Mouse (Mus musculus) liver, adult 2 months (tissue): ENCODE measurements around the gene Mrps27. TPM values are rescaled to one million over a fixed set of nuclear protein-coding genes. Genes with fewer than 3 reads are reported as not detected.

ENCODE experiments used
- DNase-seq: peaks from one replicate; pipeline ENCODE4 v3.0.0-alpha.2; 2011; ENCODE audit warnings: low read depth, low spot score; ENCODE audit errors: extremely low read depth
- H3K27ac ChIP-seq: fragments of 200-500 bp; replicated peaks from 2 replicates; pipeline ENCODE4 v1.5.1; 2012; ENCODE audit warnings: low read depth, mild to moderate bottlenecking, control low read depth, inconsistent platforms, low read length; ENCODE audit not compliant: insufficient read depth
- H3K27me3 ChIP-seq: fragments of 200-500 bp; 2 replicates; pipeline ENCODE4 v1.6.1; 2012; ENCODE audit warnings: mild to moderate bottlenecking, moderate library complexity, low read length, inconsistent platforms; ENCODE audit not compliant: control insufficient read depth, insufficient read depth
- H3K36me3 ChIP-seq: fragments of 200-500 bp; 2 replicates; pipeline ENCODE4 v1.6.1; 2012; ENCODE audit warnings: low read length, inconsistent platforms; ENCODE audit not compliant: control insufficient read depth, insufficient read depth
- H3K4me1 ChIP-seq: fragments of 200-500 bp; 2 replicates; pipeline ENCODE4 v1.6.1; 2011; ENCODE audit warnings: low read length; ENCODE audit not compliant: control insufficient read depth, insufficient read depth
- H3K4me3 ChIP-seq: fragments of 200-500 bp; 2 replicates; pipeline ENCODE4 v1.5.1; 2011; ENCODE audit warnings: low read depth, mild to moderate bottlenecking, control low read depth, low read length, moderate library complexity; ENCODE audit not compliant: insufficient read depth
- H3K79me2 ChIP-seq: fragments of 200-500 bp; 2 replicates; pipeline ENCODE4 v1.6.1; 2012; ENCODE audit warnings: inconsistent platforms, mild to moderate bottlenecking, low read length, moderate library complexity; ENCODE audit not compliant: control insufficient read depth, insufficient read depth
- H3K9ac ChIP-seq: fragments of 200-500 bp; 2 replicates; pipeline ENCODE4 v1.6.1; 2012; ENCODE audit warnings: low read depth, mild to moderate bottlenecking, control low read depth, inconsistent platforms, low read length
- CTCF ChIP-seq: fragments of 200-500 bp; IDR thresholded peaks from 2 replicates; pipeline ENCODE4 v1.5.1; 2011; ENCODE audit warnings: low read depth, low read length, control low read depth
- POLR2A ChIP-seq: fragments of 200-500 bp; IDR thresholded peaks from 2 replicates; pipeline ENCODE4 v1.6.1; 2011; ENCODE audit warnings: low read length, control low read depth; ENCODE audit not compliant: insufficient read depth; ENCODE audit errors: extremely low read depth
- WGBS: fragments of 180-500 bp; shearing (Covaris S2); methylation state at CpG from one replicate; pipeline ENCODE4 v1.1.7; 2018; 5-methylcytosine and 5-hydroxymethylcytosine counted together
- polyA plus RNA-seq: library from polyadenylated mRNA; depleted of rRNA; stranded (reverse); fragments of >200 nt; gene quantifications from 2 replicates; pipeline ENCODE4 v1.2.3, GENCODE M21; 2012
- total RNA-seq: library from RNA; depleted of rRNA; stranded (reverse); fragments of >200 nt; gene quantifications from 2 replicates; pipeline ENCODE4 v1.2.3, GENCODE M21; 2014

Mrps27 gene
- total and polyA plus RNA-seq, 2 experiments = 19.3 to 24.1 TPM

- Histone ChIP-seq H3K27me3 (no peaks in the 10 kb centered on the region), H3K27ac (no peak overlapping the region), H3K4me1 (no peaks in the 10 kb centered on the region), H3K4me3 (no peak overlapping the region), H3K79me2 (no peaks in the 10 kb centered on the region), H3K9ac (no peak overlapping the region), H3K36me3 (no peaks in the 10 kb centered on the region)
- WGBS = 85% methylated on average over 8 of the region's 8 CpGs
- TF ChIP-seq CTCF = no peak
- no peak for TF ChIP-seq POLR2A
- no peak for DNase-seq
Observed at GRCm38 (mm10) chr13:99306164-99306563, 38.4 kb upstream of the Mrps27 start.

GRCm38 (mm10) chr13:99307930-99308359 lies 36.6 kb upstream of the Mrps27 start:
- Histone ChIP-seq H3K27ac (no peak overlapping the region), H3K4me3 (no peak overlapping the region), H3K36me3 (no peaks in the 10 kb centered on the region), H3K9ac (no peak overlapping the region), H3K4me1 (no peaks in the 10 kb centered on the region), H3K27me3 (no peaks in the 10 kb centered on the region), H3K79me2 (no peaks in the 10 kb centered on the region)
- no peak for DNase-seq
- TF ChIP-seq CTCF = no peak
- TF ChIP-seq POLR2A = no peak
- 64% methylated on average over 5 of the region's 5 CpGs for WGBS

- TF ChIP-seq CTCF (no peak), POLR2A (no peak)
- Histone ChIP-seq H3K4me3 (no peak overlapping the region), H3K4me1 (no peaks in the 10 kb centered on the region), H3K36me3 (no peaks in the 10 kb centered on the region), H3K9ac (no peak overlapping the region), H3K79me2 (no peaks in the 10 kb centered on the region), H3K27me3 (no peaks in the 10 kb centered on the region), H3K27ac (no peak overlapping the region)
- WGBS = 87% methylated on average over 8 of the region's 8 CpGs
- DNase-seq = no peak
Observed at GRCm38 (mm10) chr13:99308393-99308792, 36.2 kb upstream of the Mrps27 start.

GRCm38 (mm10) chr13:99314098-99314497 lies 30.5 kb upstream of the Mrps27 start:
- no peak for DNase-seq
- 93% methylated on average over 5 of the region's 5 CpGs for WGBS
- no peak overlapping the region for H3K4me3 ChIP-seq
- H3K27me3 ChIP-seq = no peaks in the 10 kb centered on the region
- no peaks in the 10 kb centered on the region for H3K4me1 ChIP-seq
- H3K36me3 ChIP-seq = no peaks in the 10 kb centered on the region; the same call in 1 of the 2 replicates
- TF ChIP-seq CTCF (no peak), POLR2A (no peak)
- no peak overlapping the region for H3K27ac ChIP-seq
- H3K79me2 ChIP-seq = no peaks in the 10 kb centered on the region
- no peak overlapping the region for H3K9ac ChIP-seq

- no peak for DNase-seq
- H3K27ac ChIP-seq = no peak overlapping the region
- no peak overlapping the region for H3K4me3 ChIP-seq
- no peak overlapping the region for H3K9ac ChIP-seq
- TF ChIP-seq CTCF (no peak), POLR2A (no peak)
- 80% methylated on average over 15 of the region's 15 CpGs for WGBS
- H3K79me2 ChIP-seq = no peaks in the 10 kb centered on the region
- H3K36me3 ChIP-seq = peaks cover 5% of the 10 kb centered on the region; the same call in 1 of the 2 replicates
- H3K4me1 ChIP-seq = no peaks in the 10 kb centered on the region
- H3K27me3 ChIP-seq = no peaks in the 10 kb centered on the region
Observed at GRCm38 (mm10) chr13:99314657-99315181, 29.9 kb upstream of the Mrps27 start.

- TF ChIP-seq CTCF (no peak), POLR2A (no peak)
- H3K9ac ChIP-seq = no peak overlapping the region
- H3K27ac ChIP-seq = no peak overlapping the region
- no peak for DNase-seq
- no peaks in the 10 kb centered on the region for H3K4me1 ChIP-seq
- no peaks in the 10 kb centered on the region for H3K27me3 ChIP-seq
- no peak overlapping the region for H3K4me3 ChIP-seq
- no peaks in the 10 kb centered on the region for H3K79me2 ChIP-seq
- WGBS = 86% methylated on average over 6 of the region's 6 CpGs
- H3K36me3 ChIP-seq = peaks cover 15% of the 10 kb centered on the region
Observed at GRCm38 (mm10) chr13:99316366-99316765, 28.2 kb upstream of the Mrps27 start.
